Mouse (Mus musculus) spleen, adult 2 months (tissue): Measurements from ENCODE around the gene Mgat3. TPM values are rescaled to one million over a fixed set of nuclear protein-coding genes. Genes with fewer than 3 reads are reported as not detected.

Experiments used
- DNase-seq, 2 experiments: peaks; one replicate each; pipeline versions ENCODE4 v3.0.0 to v3.0.0-alpha.2; 2012 to 2021; ENCODE audit warnings: low spot score in 2 of 2, low read depth in 1 of 2
- H3K27ac ChIP-seq: fragments of 200-500 bp; 2 replicates; pipeline ENCODE4 v1.5.1; 2012; ENCODE audit warnings: low read length, inconsistent platforms; ENCODE audit not compliant: insufficient read depth
- H3K27me3 ChIP-seq: fragments of 200-500 bp; 2 replicates; pipeline ENCODE4 v1.6.1; 2012; ENCODE audit warnings: mild to moderate bottlenecking, moderate library complexity, low read length, inconsistent platforms; ENCODE audit not compliant: control insufficient read depth, insufficient read depth
- H3K36me3 ChIP-seq: fragments of 200-500 bp; 2 replicates; pipeline ENCODE4 v1.6.1; 2012; ENCODE audit warnings: mild to moderate bottlenecking, low read length, inconsistent platforms; ENCODE audit not compliant: control insufficient read depth, insufficient read depth
- H3K4me1 ChIP-seq: fragments of 200-500 bp; 2 replicates; pipeline ENCODE4 v1.6.1; 2011; ENCODE audit warnings: inconsistent platforms; ENCODE audit not compliant: control insufficient read depth, insufficient read depth, insufficient read length
- H3K4me3 ChIP-seq: fragments of 200-500 bp; 2 replicates; pipeline ENCODE4 v1.5.1; 2011; ENCODE audit warnings: mild to moderate bottlenecking, inconsistent platforms; ENCODE audit not compliant: insufficient read depth, insufficient read length; ENCODE audit errors: extremely low read depth
- CTCF ChIP-seq: fragments of 200-500 bp; IDR thresholded peaks from 2 replicates; pipeline ENCODE4 v1.5.1; 2011; ENCODE audit warnings: mild to moderate bottlenecking, inconsistent platforms; ENCODE audit not compliant: insufficient read depth, insufficient read length, insufficient replicate concordance; ENCODE audit errors: extremely low read depth
- POLR2A ChIP-seq: fragments of 200-500 bp; IDR thresholded peaks from 2 replicates; pipeline ENCODE4 v1.6.1; 2011; ENCODE audit warnings: low read depth, low read length, inconsistent platforms
- WGBS: fragments of 180-500 bp; shearing (Covaris S2); methylation state at CpG from one replicate; pipeline ENCODE4 v1.1.7; 2018; 5-methylcytosine and 5-hydroxymethylcytosine counted together
- polyA plus RNA-seq: library from polyadenylated mRNA; depleted of rRNA; stranded (reverse); fragments of >200 nt; gene quantifications from 2 replicates; pipeline ENCODE4 v1.2.3, GENCODE M21; 2012

The Mgat3 gene
- polyA plus RNA-seq, 1 experiment: 2.9 TPM

GRCm38 (mm10) chr15:80253530-80253929 is 80.0 kb downstream of the Mgat3 start:
- WGBS: 73% methylated on average over 2 of the region's 2 CpGs
- Histone ChIP-seq H3K36me3 (peaks cover 37% of the 10 kb centered on the region), H3K27me3 (no peaks in the 10 kb centered on the region), H3K4me1 (peaks cover 9% of the 10 kb centered on the region; the same call in 1 of the 2 replicates), H3K27ac (no peak overlapping the region), H3K4me3 (no peak overlapping the region)
- TF ChIP-seq CTCF (no peak), POLR2A (no peak)
- DNase-seq: no peak

- 70% methylated on average over 6 of the region's 6 CpGs for WGBS
- Histone ChIP-seq H3K4me3 (peak overlapping the region; percentile 69), H3K27ac (peak overlapping the region; percentile 94), H3K36me3 (peaks cover 34% of the 10 kb centered on the region), H3K27me3 (no peaks in the 10 kb centered on the region), H3K4me1 (peaks cover 9% of the 10 kb centered on the region; the same call in 1 of the 2 replicates)
- TF ChIP-seq CTCF: no peak
- no peak for TF ChIP-seq POLR2A
- DNase-seq: no peak
Observed at GRCm38 (mm10) chr15:80254207-80254606, 80.7 kb downstream of the Mgat3 start.

GRCm38 (mm10) chr15:80254847-80255645 is 81.5 kb downstream of the Mgat3 start, which contains the start of gene Atf4:
Atf4 (plus strand) TSS chr15:80255184.
- peak within 1 kb of the TSS; percentile 99 for H3K27ac ChIP-seq
- H3K4me1 ChIP-seq: peaks cover 9% of the 10 kb centered on the region; the same call in 1 of the 2 replicates
- H3K4me3 ChIP-seq: peak within 1 kb of the TSS; percentile 89
- under 1% methylated on average over 62 of the region's 62 CpGs for WGBS
- TF ChIP-seq POLR2A (peak; percentile 99), CTCF (no peak)
- peaks cover 30% of the 10 kb centered on the region for H3K36me3 ChIP-seq
- no peaks in the 10 kb centered on the region for H3K27me3 ChIP-seq
- DNase-seq: peak; percentile 97 to 99

- H3K4me1 ChIP-seq: peaks cover 9% of the 10 kb centered on the region; the same call in 1 of the 2 replicates
- peak; percentile 75 to 79 for DNase-seq
- peaks cover 28% of the 10 kb centered on the region for H3K36me3 ChIP-seq
- WGBS: under 1% methylated on average over 50 of the region's 51 CpGs
- TF ChIP-seq POLR2A: no peak
- TF ChIP-seq CTCF: no peak
- peak overlapping the region; percentile 89 for H3K4me3 ChIP-seq
- no peaks in the 10 kb centered on the region for H3K27me3 ChIP-seq
- peak overlapping the region; percentile 99 for H3K27ac ChIP-seq
Observed at GRCm38 (mm10) chr15:80255646-80256121, 82.2 kb downstream of the Mgat3 start.

- H3K27ac ChIP-seq: peak overlapping the region; percentile 64
- 11% methylated on average over 16 of the region's 16 CpGs for WGBS
- H3K36me3 ChIP-seq: peaks cover 27% of the 10 kb centered on the region
- peak overlapping the region; percentile 89 for H3K4me3 ChIP-seq
- peaks cover 9% of the 10 kb centered on the region; the same call in 1 of the 2 replicates for H3K4me1 ChIP-seq
- H3K27me3 ChIP-seq: no peaks in the 10 kb centered on the region
- TF ChIP-seq POLR2A (no peak), CTCF (no peak)
- no peak for DNase-seq
Observed at GRCm38 (mm10) chr15:80256242-80256641, 82.7 kb downstream of the Mgat3 start.

- TF ChIP-seq POLR2A: no peak
- TF ChIP-seq CTCF: no peak
- H3K4me1 ChIP-seq: peaks cover 9% of the 10 kb centered on the region; the same call in 1 of the 2 replicates
- no peaks in the 10 kb centered on the region for H3K27me3 ChIP-seq
- WGBS: 70% methylated on average over 12 of the region's 12 CpGs
- peaks cover 27% of the 10 kb centered on the region for H3K36me3 ChIP-seq
- peak overlapping the region; percentile 20; the same call in 1 of the 2 replicates for H3K27ac ChIP-seq
- DNase-seq: no peak
- peak overlapping the region; percentile 89 for H3K4me3 ChIP-seq
Observed at GRCm38 (mm10) chr15:80256656-80257601, 83.4 kb downstream of the Mgat3 start.
